Mouse (Mus musculus) lung, adult 2 months (tissue): ENCODE results near the gene Naa50.

ENCODE experiments used
- CTCF ChIP-seq: fragments of 200-500 bp; IDR thresholded peaks from 2 replicates; pipeline ENCODE4 v1.5.1; 2011; ENCODE audit warnings: mild to moderate bottlenecking, low read length, control low read depth; ENCODE audit not compliant: insufficient read depth
- POLR2A ChIP-seq: fragments of 200-500 bp; IDR thresholded peaks from 2 replicates; pipeline ENCODE4 v1.6.1; 2011; ENCODE audit warnings: low read depth, mild to moderate bottlenecking, control low read depth, low read length, borderline replicate concordance; ENCODE audit errors: extremely low read depth

- TF ChIP-seq CTCF, result no peak
- no peak for TF ChIP-seq POLR2A
These were observed 24.2 kb downstream of the Naa50 start for GRCm38 (mm10) chr16:44163831-44164230.
